Mouse (Mus musculus): ENCODE measurements around the gene Gm42715.
A peak's percentile ranks its signal among the peaks of the same experiment; 100 is the strongest.

Gene Gm42715

GRCm38 (mm10) chr7:127587196-127587595 lies 67.8 kb downstream of the Gm42715 start:
- DNase-seq, result no peak

GRCm38 (mm10) chr7:127588011-127588871 lies 68.9 kb downstream of the Gm42715 start, which contains the start of the genes Ccdc189 and Rnf40:
Ccdc189 (minus strand) TSS chr7:127588595.
Rnf40 (plus strand) TSS chr7:127588767.
- DNase-seq, result peak; percentile 85

GRCm38 (mm10) chr7:127588901-127589300 lies 69.5 kb downstream of the Gm42715 start:
- DNase-seq, result no peak

DNA sequence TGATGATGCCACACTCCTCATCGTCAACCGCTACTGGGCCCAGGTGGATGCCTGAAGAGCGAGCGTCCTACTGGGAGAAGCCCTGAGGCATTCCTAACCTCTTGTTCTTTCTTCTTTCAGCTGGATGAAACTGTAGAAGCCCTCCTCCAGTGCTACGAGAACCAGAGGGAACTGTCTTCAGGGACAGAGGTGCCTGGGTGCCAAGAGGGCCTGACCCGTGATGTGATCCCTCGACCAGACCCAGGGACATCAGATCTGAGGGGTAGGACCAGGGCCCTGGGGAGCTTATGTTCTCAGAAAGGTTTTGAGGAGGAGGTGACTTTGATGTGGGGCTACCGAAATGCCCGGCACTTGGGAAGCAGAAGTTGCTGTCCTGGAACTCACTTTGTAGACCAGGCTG lies 70.3 kb downstream of the Gm42715 start:
- no peak for DNase-seq

DNA sequence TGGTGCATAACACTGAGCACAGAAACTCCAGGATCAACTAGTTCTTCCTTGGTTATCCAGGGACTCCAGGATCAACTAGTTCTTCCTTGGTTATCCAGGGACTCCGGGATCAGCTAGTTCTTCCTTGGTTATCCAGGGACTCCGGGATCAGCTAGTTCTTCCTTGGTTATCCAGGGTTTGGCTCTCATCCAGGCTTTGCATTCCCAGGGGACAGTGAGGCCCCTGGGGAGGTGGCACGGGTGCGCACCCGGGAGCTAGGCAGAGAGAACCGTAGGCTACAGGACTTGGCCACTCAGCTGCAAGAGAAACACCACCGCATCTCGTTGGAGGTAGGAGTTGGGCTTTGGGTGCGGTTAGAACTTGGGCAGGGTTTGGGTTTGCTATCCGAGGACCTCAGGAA lies 71.7 kb downstream of the Gm42715 start:
- DNase-seq, result no peak

GRCm38 (mm10) chr7:127592575-127592974 lies 73.2 kb downstream of the Gm42715 start:
- no peak for DNase-seq

DNA sequence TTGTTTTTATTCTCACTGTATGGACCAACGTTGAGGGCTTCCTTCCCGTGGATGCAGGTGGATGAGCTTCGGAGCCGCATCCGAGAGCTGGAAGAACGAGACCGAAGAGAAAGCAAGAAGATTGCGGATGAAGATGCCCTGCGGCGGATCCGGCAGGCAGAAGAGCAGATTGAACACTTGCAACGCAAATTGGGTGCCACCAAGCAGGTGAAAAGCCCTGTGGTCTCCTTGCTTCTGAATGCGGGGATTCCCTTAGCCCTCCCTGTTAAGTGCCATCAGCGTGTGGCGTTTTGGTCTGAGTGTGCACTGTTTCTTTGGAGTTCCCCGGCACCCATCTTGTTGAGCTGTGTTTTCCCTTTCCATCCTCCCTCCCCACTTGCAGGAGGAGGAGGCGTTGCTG lies 77.4 kb downstream of the Gm42715 start:
- no peak for DNase-seq

- DNase-seq, result no peak
These were observed 81.2 kb downstream of the Gm42715 start for GRCm38 (mm10) chr7:127600612-127601011.

GRCm38 (mm10) chr7:127601735-127602134 lies 82.4 kb downstream of the Gm42715 start:
- DNase-seq, result no peak

GRCm38 (mm10) chr7:127602903-127603302 lies 83.5 kb downstream of the Gm42715 start:
- DNase-seq, result no peak

DNA sequence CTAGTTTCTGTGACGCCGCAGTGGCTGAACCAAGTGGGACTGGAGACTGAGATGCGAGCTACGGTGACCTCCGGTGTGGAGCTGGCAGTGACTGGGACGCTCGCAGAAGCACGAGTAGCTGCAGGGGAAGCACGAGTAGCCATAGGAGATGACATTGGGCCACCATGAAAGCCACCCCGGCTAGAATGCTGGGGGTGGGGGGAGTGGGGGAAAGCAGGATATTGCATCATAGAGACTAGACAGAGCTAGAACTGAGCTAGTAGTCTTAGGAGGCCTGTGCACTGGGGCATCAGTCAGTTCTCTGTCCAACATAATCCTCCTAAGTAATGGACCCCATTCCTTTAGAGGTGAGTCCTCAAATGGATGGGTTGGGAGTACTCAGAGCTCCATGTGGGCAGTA lies 84.9 kb downstream of the Gm42715 start:
- no peak for DNase-seq

GRCm38 (mm10) chr7:127607150-127607549 lies 87.8 kb downstream of the Gm42715 start:
- no peak for DNase-seq

DNA sequence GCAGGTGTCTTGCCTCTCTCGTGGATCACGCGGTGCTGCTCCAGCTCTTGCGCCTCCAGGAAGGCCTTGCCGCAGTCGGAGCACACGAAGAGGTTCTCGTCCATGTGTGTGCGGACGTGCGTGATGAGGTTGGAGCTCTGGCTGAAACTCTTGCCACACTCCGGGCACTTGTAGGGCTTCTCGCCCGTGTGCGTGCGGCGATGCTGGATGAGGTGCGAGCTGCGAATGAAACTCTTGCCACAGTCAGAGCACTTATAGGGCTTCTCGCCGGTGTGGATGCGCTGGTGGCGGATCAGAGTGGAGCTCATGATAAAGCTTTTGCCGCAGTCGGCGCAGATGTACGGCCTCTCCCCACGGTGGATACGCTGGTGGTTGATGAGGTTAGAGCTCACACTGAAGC lies 91.6 kb downstream of the Gm42715 start:
- DNase-seq, result no peak

DNA sequence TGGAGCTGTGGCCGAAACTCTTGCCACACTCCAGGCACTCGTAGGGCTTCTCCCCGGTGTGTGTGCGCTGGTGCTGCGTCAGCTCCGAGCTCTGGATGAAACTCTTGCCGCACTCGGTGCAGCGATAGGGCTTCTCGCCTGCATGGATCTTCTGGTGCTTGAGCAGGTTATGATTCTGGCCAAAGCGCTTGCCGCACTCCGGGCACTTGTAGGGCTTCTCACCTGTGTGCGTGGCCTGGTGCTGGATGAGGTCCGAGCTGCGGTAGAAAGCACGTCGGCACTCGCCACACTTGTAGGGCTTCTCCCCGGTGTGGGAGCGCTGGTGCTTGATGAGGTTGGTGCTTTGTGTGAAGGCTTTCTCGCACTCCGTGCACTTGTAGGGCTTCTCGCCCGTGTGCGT lies 92.2 kb downstream of the Gm42715 start:
- no peak for DNase-seq

- no peak for DNase-seq
These were observed 94.1 kb downstream of the Gm42715 start for GRCm38 (mm10) chr7:127613501-127613900.

DNA sequence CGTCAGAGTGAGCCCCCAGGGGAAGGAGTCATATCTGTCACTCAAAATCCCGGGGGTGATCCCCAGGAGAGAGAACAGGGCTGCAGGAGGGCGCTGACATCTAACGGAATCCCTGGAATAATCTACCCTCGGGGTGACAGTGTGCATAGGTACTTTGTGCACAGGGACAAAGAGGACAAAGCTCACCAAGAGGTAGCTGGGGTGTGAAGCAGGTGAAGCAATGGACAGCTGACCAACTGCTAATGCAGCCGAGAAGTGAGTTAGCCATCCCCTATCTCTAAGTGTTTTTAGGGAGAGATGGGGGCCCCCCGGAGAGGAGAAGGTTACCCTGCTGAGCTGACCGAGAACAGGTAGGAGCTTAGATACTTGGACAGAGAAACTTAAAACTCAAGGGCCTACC lies 94.7 kb downstream of the Gm42715 start:
- no peak for DNase-seq

GRCm38 (mm10) chr7:127614511-127614890 lies 95.1 kb downstream of the Gm42715 start:
- no peak for DNase-seq

DNA sequence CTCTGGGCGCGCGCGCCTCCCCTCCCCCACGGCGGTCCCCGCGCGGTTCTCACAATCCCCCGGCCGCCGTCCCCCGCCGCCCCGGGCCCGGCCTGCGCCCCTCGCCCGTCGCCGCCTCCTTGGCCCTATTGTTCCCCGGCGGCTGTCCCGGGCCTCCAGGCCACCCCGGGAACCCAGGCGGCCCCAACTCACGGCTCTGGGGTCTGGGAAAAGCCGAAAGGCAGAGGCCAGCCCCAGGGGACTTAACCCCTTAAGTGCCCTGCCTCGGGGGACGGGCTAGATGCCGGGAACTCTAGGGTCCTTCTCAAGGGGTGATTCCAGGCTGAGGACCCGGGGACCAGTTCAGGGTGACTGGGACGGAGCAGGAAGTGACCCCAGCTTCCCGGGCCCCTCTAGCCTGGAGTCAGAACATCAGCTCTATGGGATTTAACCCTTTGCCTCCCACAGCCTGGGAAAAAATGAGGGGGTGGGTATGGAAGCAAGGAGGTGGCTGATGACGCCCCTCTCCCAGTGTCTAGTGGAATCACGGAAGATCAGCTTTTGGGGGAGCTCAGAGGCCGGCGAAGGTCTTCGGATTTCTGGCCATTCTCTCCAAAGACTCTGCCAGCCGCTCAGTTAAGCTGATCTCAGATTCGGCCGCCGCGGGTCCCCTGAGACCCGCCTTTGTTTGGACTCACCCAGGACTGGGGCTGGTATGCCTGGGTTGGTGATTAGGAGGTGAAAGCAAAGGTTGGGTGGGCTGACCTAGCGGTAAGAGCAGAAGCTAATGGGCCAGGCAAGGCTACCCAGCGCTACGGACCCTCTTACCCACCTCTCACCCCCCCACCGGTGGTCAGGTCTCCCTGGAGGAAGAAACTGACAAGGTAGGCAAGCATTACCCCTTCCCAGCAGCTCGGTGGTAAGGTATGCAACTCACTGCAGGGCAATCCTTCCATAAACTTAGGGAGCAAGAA lies 95.8 kb downstream of the Gm42715 start, which contains the start of gene Zfp629:
TSS of gene Zfp629 (minus strand) at position 907 of the 953 bp plus-strand sequence.
- DNase-seq, result peak; percentile 76

DNA sequence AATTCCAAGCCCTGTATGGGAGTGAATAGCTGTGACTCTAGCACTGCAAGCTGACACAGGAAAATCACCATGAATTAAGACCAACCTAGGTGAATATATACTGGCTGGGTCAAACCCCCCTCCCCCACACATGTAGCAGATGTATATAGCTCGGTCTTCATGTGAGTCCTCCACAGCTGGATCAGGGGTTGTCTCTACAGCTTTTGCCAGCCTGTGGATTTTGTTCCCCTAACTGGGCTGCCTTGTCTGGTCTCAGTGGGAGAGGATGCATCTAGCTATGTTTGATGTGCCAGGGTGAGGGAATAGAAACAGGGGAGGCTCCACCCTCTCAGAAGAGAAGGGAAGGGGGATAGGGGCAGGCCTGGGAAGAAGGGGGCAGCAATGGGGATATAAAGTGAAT lies 97.0 kb downstream of the Gm42715 start:
- DNase-seq, result peak; percentile 5

Data from cerebellum, adult 8-10 months (tissue).